Mouse (Mus musculus): ENCODE measurements around the gene Dnah11. TPM values are rescaled to one million over a fixed set of nuclear protein-coding genes. Genes with fewer than 3 reads are reported as not detected.
A peak's percentile ranks its signal among the peaks of the same experiment; 100 is the strongest.

The Dnah11 gene
- polyA plus RNA-seq, 1 experiment from 2014 or later = 0.29 TPM

- Histone ChIP-seq H3K9me3 (ENCODE audit: control insufficient read depth, low read length) (no peaks in the 10 kb centered on the region), H3K4me2 (no peak overlapping the region), H3K36me3 (ENCODE audit: control insufficient read depth, insufficient read depth, low read length) (no peaks in the 10 kb centered on the region), H3K9ac (ENCODE audit: low read length) (no peak overlapping the region), H3K4me1 (ENCODE audit: control insufficient read depth, insufficient read depth, low read length) (no peaks in the 10 kb centered on the region), H3K27me3 (ENCODE audit: control insufficient read depth, insufficient read depth, low read length) (no peaks in the 10 kb centered on the region), H3K27ac (ENCODE audit: low read depth, low read length) (no peak overlapping the region), H3K4me3 (ENCODE audit: low read depth, low read length) (no peak overlapping the region)
- no peak for ATAC-seq (ENCODE audit: low FRiP score)
- 91% methylated on average over 2 of the region's 2 CpGs for WGBS
- DNase-seq (ENCODE audit: low spot score, missing footprints) = no peak
Observed at GRCm38 (mm10) chr12:118042196-118042595, 156.6 kb downstream of the Dnah11 start.

- H3K27me3 ChIP-seq (ENCODE audit: control insufficient read depth, insufficient read depth, low read length) = no peaks in the 10 kb centered on the region
- H3K27ac ChIP-seq (ENCODE audit: low read depth, low read length) = no peak overlapping the region
- DNase-seq (ENCODE audit: low spot score, missing footprints) (no peak), ATAC-seq (ENCODE audit: low FRiP score) (no peak)
- 81% methylated on average over 1 of the region's 1 CpGs for WGBS
- H3K36me3 ChIP-seq (ENCODE audit: control insufficient read depth, insufficient read depth, low read length) = no peaks in the 10 kb centered on the region
- no peaks in the 10 kb centered on the region for H3K9me3 ChIP-seq (ENCODE audit: control insufficient read depth, low read length)
- no peak overlapping the region for H3K4me3 ChIP-seq (ENCODE audit: low read depth, low read length)
- H3K4me1 ChIP-seq (ENCODE audit: control insufficient read depth, insufficient read depth, low read length) = no peaks in the 10 kb centered on the region
- no peak overlapping the region for H3K4me2 ChIP-seq
- H3K9ac ChIP-seq (ENCODE audit: low read length) = no peak overlapping the region
Observed at GRCm38 (mm10) chr12:118034990-118035389, 163.9 kb downstream of the Dnah11 start.

GRCm38 (mm10) chr12:118025771-118026170 lies 173.1 kb downstream of the Dnah11 start:
- no peak overlapping the region for H3K4me2 ChIP-seq
- H3K4me1 ChIP-seq (ENCODE audit: control insufficient read depth, insufficient read depth, low read length) = no peaks in the 10 kb centered on the region
- 83% methylated on average over 4 of the region's 4 CpGs for WGBS
- no peaks in the 10 kb centered on the region for H3K27me3 ChIP-seq (ENCODE audit: control insufficient read depth, insufficient read depth, low read length)
- no peak overlapping the region for H3K4me3 ChIP-seq (ENCODE audit: low read depth, low read length)
- DNase-seq (ENCODE audit: low spot score, missing footprints) = no peak
- no peak overlapping the region for H3K27ac ChIP-seq (ENCODE audit: low read depth, low read length)
- H3K9ac ChIP-seq (ENCODE audit: low read length) = no peak overlapping the region
- H3K36me3 ChIP-seq (ENCODE audit: control insufficient read depth, insufficient read depth, low read length) = no peaks in the 10 kb centered on the region
- no peaks in the 10 kb centered on the region for H3K9me3 ChIP-seq (ENCODE audit: control insufficient read depth, low read length)
- no peak for ATAC-seq (ENCODE audit: low FRiP score)

- no peak overlapping the region for H3K4me2 ChIP-seq
- WGBS = 89% methylated on average over 6 of the region's 6 CpGs
- no peak overlapping the region for H3K4me3 ChIP-seq (ENCODE audit: low read depth, low read length)
- ATAC-seq (ENCODE audit: low FRiP score) (no peak), DNase-seq (ENCODE audit: low spot score, missing footprints) (no peak)
- no peaks in the 10 kb centered on the region for H3K9me3 ChIP-seq (ENCODE audit: control insufficient read depth, low read length)
- H3K9ac ChIP-seq (ENCODE audit: low read length) = no peak overlapping the region
- no peaks in the 10 kb centered on the region for H3K36me3 ChIP-seq (ENCODE audit: control insufficient read depth, insufficient read depth, low read length)
- H3K27me3 ChIP-seq (ENCODE audit: control insufficient read depth, insufficient read depth, low read length) = no peaks in the 10 kb centered on the region
- H3K27ac ChIP-seq (ENCODE audit: low read depth, low read length) = no peak overlapping the region
- H3K4me1 ChIP-seq (ENCODE audit: control insufficient read depth, insufficient read depth, low read length) = no peaks in the 10 kb centered on the region
Observed at GRCm38 (mm10) chr12:118018936-118019335, 179.9 kb downstream of the Dnah11 start.

- Histone ChIP-seq H3K4me3 (ENCODE audit: low read depth, low read length) (no peak overlapping the region), H3K9me3 (ENCODE audit: control insufficient read depth, low read length) (no peaks in the 10 kb centered on the region), H3K27me3 (ENCODE audit: control insufficient read depth, insufficient read depth, low read length) (no peaks in the 10 kb centered on the region), H3K4me1 (ENCODE audit: control insufficient read depth, insufficient read depth, low read length) (no peaks in the 10 kb centered on the region), H3K9ac (ENCODE audit: low read length) (no peak overlapping the region), H3K27ac (ENCODE audit: low read depth, low read length) (no peak overlapping the region), H3K36me3 (ENCODE audit: control insufficient read depth, insufficient read depth, low read length) (no peaks in the 10 kb centered on the region), H3K4me2 (no peak overlapping the region)
- no peak for ATAC-seq (ENCODE audit: low FRiP score)
- no peak for DNase-seq (ENCODE audit: low spot score, missing footprints)
- 96% methylated on average over 3 of the region's 3 CpGs for WGBS
Observed at GRCm38 (mm10) chr12:118013872-118014271, 185.0 kb downstream of the Dnah11 start.

- DNase-seq (ENCODE audit: low spot score, missing footprints) (no peak), ATAC-seq (ENCODE audit: low FRiP score) (no peak)
- Histone ChIP-seq H3K4me3 (ENCODE audit: low read depth, low read length) (no peak overlapping the region), H3K36me3 (ENCODE audit: control insufficient read depth, insufficient read depth, low read length) (no peaks in the 10 kb centered on the region), H3K4me2 (no peak overlapping the region), H3K27me3 (ENCODE audit: control insufficient read depth, insufficient read depth, low read length) (no peaks in the 10 kb centered on the region), H3K4me1 (ENCODE audit: control insufficient read depth, insufficient read depth, low read length) (no peaks in the 10 kb centered on the region), H3K9me3 (ENCODE audit: control insufficient read depth, low read length) (no peaks in the 10 kb centered on the region), H3K27ac (ENCODE audit: low read depth, low read length) (no peak overlapping the region), H3K9ac (ENCODE audit: low read length) (no peak overlapping the region)
- 87% methylated on average over 8 of the region's 8 CpGs for WGBS
Observed at GRCm38 (mm10) chr12:118011921-118012320, 186.9 kb downstream of the Dnah11 start.

- Histone ChIP-seq H3K27ac (ENCODE audit: low read depth, low read length) (no peak overlapping the region), H3K4me1 (ENCODE audit: control insufficient read depth, insufficient read depth, low read length) (no peaks in the 10 kb centered on the region), H3K36me3 (ENCODE audit: control insufficient read depth, insufficient read depth, low read length) (no peaks in the 10 kb centered on the region), H3K4me3 (ENCODE audit: low read depth, low read length) (no peak overlapping the region), H3K4me2 (no peak overlapping the region), H3K9me3 (ENCODE audit: control insufficient read depth, low read length) (no peaks in the 10 kb centered on the region), H3K27me3 (ENCODE audit: control insufficient read depth, insufficient read depth, low read length) (no peaks in the 10 kb centered on the region; the same call in 1 of the 2 replicates), H3K9ac (ENCODE audit: low read length) (no peak overlapping the region)
- WGBS = 48% methylated on average over 9 of the region's 9 CpGs
- DNase-seq (ENCODE audit: low spot score, missing footprints) (no peak), ATAC-seq (ENCODE audit: low FRiP score) (no peak)
Observed at GRCm38 (mm10) chr12:117994938-117995337, 203.9 kb downstream of the Dnah11 start.

- Histone ChIP-seq H3K4me2 (no peak overlapping the region), H3K4me3 (ENCODE audit: low read depth, low read length) (no peak overlapping the region), H3K9me3 (ENCODE audit: control insufficient read depth, low read length) (no peaks in the 10 kb centered on the region), H3K4me1 (ENCODE audit: control insufficient read depth, insufficient read depth, low read length) (peaks cover 6% of the 10 kb centered on the region; the same call in 1 of the 2 replicates), H3K27ac (ENCODE audit: low read depth, low read length) (no peak overlapping the region), H3K9ac (ENCODE audit: low read length) (no peak overlapping the region), H3K36me3 (ENCODE audit: control insufficient read depth, insufficient read depth, low read length) (no peaks in the 10 kb centered on the region), H3K27me3 (ENCODE audit: control insufficient read depth, insufficient read depth, low read length) (no peaks in the 10 kb centered on the region; the same call in 1 of the 2 replicates)
- DNase-seq (ENCODE audit: low spot score, missing footprints) (peak; percentile 93), ATAC-seq (ENCODE audit: low FRiP score) (peak; percentile 96)
- WGBS = 1% methylated on average over 7 of the region's 7 CpGs
Observed at GRCm38 (mm10) chr12:117993499-117993898, 205.3 kb downstream of the Dnah11 start.

GRCm38 (mm10) chr12:117989018-117989828 lies 209.6 kb downstream of the Dnah11 start:
- Histone ChIP-seq H3K27me3 (ENCODE audit: control insufficient read depth, insufficient read depth, low read length) (no peaks in the 10 kb centered on the region; the same call in 1 of the 2 replicates), H3K9me3 (ENCODE audit: control insufficient read depth, low read length) (no peaks in the 10 kb centered on the region), H3K27ac (ENCODE audit: low read depth, low read length) (no peak overlapping the region), H3K4me2 (peak overlapping the region; percentile 16; the same call in 1 of the 2 replicates), H3K36me3 (ENCODE audit: control insufficient read depth, insufficient read depth, low read length) (no peaks in the 10 kb centered on the region), H3K9ac (ENCODE audit: low read length) (no peak overlapping the region), H3K4me3 (ENCODE audit: low read depth, low read length) (no peak overlapping the region), H3K4me1 (ENCODE audit: control insufficient read depth, insufficient read depth, low read length) (peaks cover 6% of the 10 kb centered on the region; the same call in 1 of the 2 replicates)
- 12% methylated on average over 11 of the region's 11 CpGs for WGBS
- ATAC-seq (ENCODE audit: low FRiP score) (peak; percentile 40; the same call in 1 of the 2 replicates), DNase-seq (ENCODE audit: low spot score, missing footprints) (peak; percentile 88)
